Mouse (Mus musculus) forebrain, postnatal 0 days (tissue): Measurements from ENCODE around the gene Lamb2. TPM values are rescaled to one million over a fixed set of nuclear protein-coding genes. Genes with fewer than 3 reads are reported as not detected.

Experiments used
- ATAC-seq: fragments of 200-750 bp; cut with Nextera tagmentation; 2 replicates; pipeline ENCODE4 v1.8.0; 2017; ENCODE audit warnings: mild to moderate bottlenecking, moderate library complexity
- DNase-seq: peaks from one replicate; pipeline ENCODE4 v3.0.0-alpha.2; 2015
- H3K27ac ChIP-seq: fragments of 300-500 bp; sonication (generic); 2 replicates; pipeline ENCODE4 v1.5.1; 2014; ENCODE audit warnings: low read depth, mild to moderate bottlenecking, antibody characterized with exemption, low read length, moderate library complexity, mixed read lengths
- H3K27me3 ChIP-seq: fragments of 300-500 bp; sonication (generic); 2 replicates; pipeline ENCODE4 v1.6.1; 2014; ENCODE audit warnings: mild to moderate bottlenecking, low read length, mixed read lengths; ENCODE audit not compliant: insufficient read depth
- H3K36me3 ChIP-seq: fragments of 300-500 bp; sonication (generic); 2 replicates; pipeline ENCODE4 v1.6.1; 2014; ENCODE audit warnings: mild to moderate bottlenecking, moderate library complexity; ENCODE audit not compliant: insufficient read depth
- H3K4me1 ChIP-seq: fragments of 300-500 bp; sonication (generic); 2 replicates; pipeline ENCODE4 v1.6.1; 2014; ENCODE audit warnings: antibody characterized with exemption; ENCODE audit not compliant: insufficient read depth
- H3K4me2 ChIP-seq: fragments of 300-500 bp; sonication (generic); 2 replicates; pipeline ENCODE4 v1.6.1; 2014; ENCODE audit warnings: low read depth, mild to moderate bottlenecking, moderate library complexity
- H3K4me3 ChIP-seq: fragments of 300-500 bp; sonication (generic); 2 replicates; pipeline ENCODE4 v1.5.1; 2014; ENCODE audit warnings: low read depth, low read length, mixed read lengths
- H3K9ac ChIP-seq: fragments of 300-500 bp; sonication (generic); 2 replicates; pipeline ENCODE4 v1.6.1; 2014; ENCODE audit warnings: mild to moderate bottlenecking
- H3K9me3 ChIP-seq: fragments of 300-500 bp; sonication (generic); 2 replicates; pipeline ENCODE4 v1.6.1; 2016; ENCODE audit warnings: low read length
- CTCF ChIP-seq: sonication (generic); IDR thresholded peaks from 2 replicates; pipeline ENCODE4 v1.5.1; 2016; ENCODE audit warnings: antibody characterized with exemption, control low read depth, low read depth
- WGBS: fragments of 180-500 bp; shearing (Covaris S2); extraction: QIAGEN DNeasy Blood & Tissue Kit; methylation state at CpG from one replicate; pipeline ENCODE4 v1.1.7; 2014; 5-methylcytosine and 5-hydroxymethylcytosine counted together
- polyA plus RNA-seq: library from polyadenylated mRNA; unstranded; fragments of >200 nt; fragmentation: Nextera tagmentation; extraction: Ambion mirVana; gene quantifications from 2 replicates; pipeline ENCODE4 v1.2.1, GENCODE M21; 2015
- total RNA-seq: library from RNA; depleted of rRNA; stranded (reverse); fragments of >200 nt; gene quantifications from 2 replicates; pipeline ENCODE4 v1.2.3, GENCODE M21; 2014

Lamb2 gene
- total and polyA plus RNA-seq, 2 experiments from 2014 or later = 12.5 to 36.3 TPM

- WGBS = 94% methylated on average over 15 of the region's 15 CpGs
- H3K9me3 ChIP-seq = no peaks in the 10 kb centered on the region
- no peak overlapping the region for H3K27ac ChIP-seq
- no peak overlapping the region for H3K9ac ChIP-seq
- H3K4me2 ChIP-seq = no peak overlapping the region
- TF ChIP-seq CTCF = no peak
- no peak overlapping the region for H3K4me3 ChIP-seq
- H3K4me1 ChIP-seq = no peaks in the 10 kb centered on the region
- ATAC-seq (no peak), DNase-seq (no peak)
- H3K36me3 ChIP-seq = peaks cover 77% of the 10 kb centered on the region
- no peaks in the 10 kb centered on the region for H3K27me3 ChIP-seq
These were observed 20.4 kb downstream of the Lamb2 start for GRCm38 (mm10) chr9:108499943-108500342.

GRCm38 (mm10) chr9:108506901-108507300, 27.4 kb downstream of the Lamb2 start:
- Histone ChIP-seq H3K36me3 (peaks cover 27% of the 10 kb centered on the region), H3K4me1 (peaks cover 15% of the 10 kb centered on the region), H3K9ac (no peak overlapping the region), H3K9me3 (no peaks in the 10 kb centered on the region), H3K4me3 (no peak overlapping the region), H3K27ac (peak overlapping the region; percentile 57; the same call in 1 of the 2 replicates), H3K27me3 (no peaks in the 10 kb centered on the region), H3K4me2 (peak overlapping the region; percentile 68)
- WGBS = 89% methylated on average over 7 of the region's 7 CpGs
- DNase-seq (no peak), ATAC-seq (no peak)
- no peak for TF ChIP-seq CTCF

GRCm38 (mm10) chr9:108507619-108508434, 28.3 kb downstream of the Lamb2 start, which contains the start of gene Qars:
TSS of gene Qars (plus strand) at chr9:108507706.
- peak within 1 kb of the TSS; percentile 68 for H3K4me2 ChIP-seq
- no peaks in the 10 kb centered on the region for H3K9me3 ChIP-seq
- ATAC-seq (peak; percentile 99), DNase-seq (peak; percentile 96)
- H3K36me3 ChIP-seq = peaks cover 36% of the 10 kb centered on the region
- H3K27ac ChIP-seq = peak within 1 kb of the TSS; percentile 57
- peak within 1 kb of the TSS; percentile 49 for H3K9ac ChIP-seq
- TF ChIP-seq CTCF = no peak
- peaks cover 15% of the 10 kb centered on the region for H3K4me1 ChIP-seq
- H3K27me3 ChIP-seq = no peaks in the 10 kb centered on the region
- H3K4me3 ChIP-seq = peak within 1 kb of the TSS; percentile 54
- WGBS = under 1% methylated on average over 37 of the region's 37 CpGs

- H3K9me3 ChIP-seq = no peaks in the 10 kb centered on the region
- peaks cover 39% of the 10 kb centered on the region for H3K36me3 ChIP-seq
- DNase-seq (no peak), ATAC-seq (no peak)
- H3K9ac ChIP-seq = peak overlapping the region; percentile 49; the same call in 1 of the 2 replicates
- peak overlapping the region; percentile 68 for H3K4me2 ChIP-seq
- peaks cover 15% of the 10 kb centered on the region for H3K4me1 ChIP-seq
- H3K27ac ChIP-seq = no peak overlapping the region
- H3K27me3 ChIP-seq = no peaks in the 10 kb centered on the region
- TF ChIP-seq CTCF = no peak
- H3K4me3 ChIP-seq = peak overlapping the region; percentile 54; the same call in 1 of the 2 replicates
- 89% methylated on average over 7 of the region's 7 CpGs for WGBS
These were observed 29.2 kb downstream of the Lamb2 start for GRCm38 (mm10) chr9:108508776-108509175.

GRCm38 (mm10) chr9:108516380-108517251, 37.1 kb downstream of the Lamb2 start, which contains the start of gene Qrich1:
TSS of gene Qrich1 (plus strand) at chr9:108516806.
- TF ChIP-seq CTCF = peak; percentile 52

GRCm38 (mm10) chr9:108517253-108517930, 37.9 kb downstream of the Lamb2 start:
- Histone ChIP-seq H3K4me2 (peak overlapping the region; percentile 75), H3K27ac (peak overlapping the region; percentile 100), H3K9ac (peak overlapping the region; percentile 95), H3K9me3 (no peaks in the 10 kb centered on the region), H3K27me3 (no peaks in the 10 kb centered on the region), H3K36me3 (peaks cover 32% of the 10 kb centered on the region), H3K4me3 (peak overlapping the region; percentile 87), H3K4me1 (peaks cover 10% of the 10 kb centered on the region)
- DNase-seq (peak; percentile 93), ATAC-seq (peak; percentile 67)
- TF ChIP-seq CTCF = peak; percentile 10; the same call in 1 of the 2 replicates
- WGBS = under 1% methylated on average over 62 of the region's 95 CpGs

More at GRCm38 (mm10) chr9:108516380-108517251, 37.1 kb downstream of the Lamb2 start, which contains the start of gene Qrich1:
- peak; percentile 99 for DNase-seq
- H3K9me3 ChIP-seq = no peaks in the 10 kb centered on the region
- H3K4me3 ChIP-seq = peak within 1 kb of the TSS; percentile 87
- H3K27ac ChIP-seq = peak within 1 kb of the TSS; percentile 100
- WGBS = 2% methylated on average over 55 of the region's 55 CpGs
- ATAC-seq = peak; percentile 98
- H3K27me3 ChIP-seq = no peaks in the 10 kb centered on the region
- H3K4me2 ChIP-seq = peak within 1 kb of the TSS; percentile 75
- peaks cover 10% of the 10 kb centered on the region for H3K4me1 ChIP-seq
- H3K36me3 ChIP-seq = peaks cover 39% of the 10 kb centered on the region
- H3K9ac ChIP-seq = peak within 1 kb of the TSS; percentile 95
